Mouse (Mus musculus) thymus, adult 2 months (tissue): ENCODE results near the gene Slc6a1.

Experiments used
- CTCF ChIP-seq: fragments of 200-500 bp; IDR thresholded peaks from 2 replicates; pipeline ENCODE4 v1.5.1; 2012; ENCODE audit warnings: mild to moderate bottlenecking, control low read depth, low read length, moderate library complexity, borderline replicate concordance; ENCODE audit not compliant: control insufficient read depth, poor library complexity, insufficient read depth; ENCODE audit errors: extremely low read depth
- POLR2A ChIP-seq: fragments of 200-500 bp; IDR thresholded peaks from 2 replicates; pipeline ENCODE4 v1.6.1; 2012; ENCODE audit warnings: mild to moderate bottlenecking, low read length, control low read depth, moderate library complexity; ENCODE audit not compliant: control insufficient read depth, poor library complexity, insufficient read depth; ENCODE audit errors: extremely low read depth

GRCm38 (mm10) chr6:114275800-114276199 lies 6.6 kb upstream of the Slc6a1 start:
- TF ChIP-seq CTCF, result no peak
- no peak for TF ChIP-seq POLR2A
